Mouse (Mus musculus): Measurements from ENCODE around the gene Vstm4. TPM values are rescaled to one million over a fixed set of nuclear protein-coding genes. Genes with fewer than 3 reads are reported as not detected.

Vstm4 gene
- polyA plus RNA-seq, 1 experiment = not detected

DNA sequence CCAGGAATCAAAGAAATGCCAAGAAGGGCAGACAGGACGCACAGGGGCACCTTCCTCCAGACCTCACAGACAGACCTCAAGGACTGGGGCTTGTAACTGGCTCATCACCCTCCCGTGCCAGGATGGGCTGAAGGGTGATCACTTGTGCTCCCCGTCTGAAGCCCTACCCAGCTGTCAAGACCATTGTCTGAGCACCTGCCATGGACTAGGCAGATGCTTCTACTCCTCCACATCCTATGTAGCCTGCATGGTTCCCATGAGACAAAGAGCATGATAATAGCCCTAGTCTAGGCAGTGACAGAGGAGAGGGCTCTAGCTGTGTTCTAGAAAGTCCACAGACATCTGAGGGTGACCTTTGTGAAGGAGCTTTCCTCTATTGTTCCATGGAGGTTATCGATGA is 38.3 kb downstream of the Vstm4 start:
- TF ChIP-seq GATA1 (IDR thresholded peaks at IDR 0.05; ENCODE audit: low read length) = no peak

DNA sequence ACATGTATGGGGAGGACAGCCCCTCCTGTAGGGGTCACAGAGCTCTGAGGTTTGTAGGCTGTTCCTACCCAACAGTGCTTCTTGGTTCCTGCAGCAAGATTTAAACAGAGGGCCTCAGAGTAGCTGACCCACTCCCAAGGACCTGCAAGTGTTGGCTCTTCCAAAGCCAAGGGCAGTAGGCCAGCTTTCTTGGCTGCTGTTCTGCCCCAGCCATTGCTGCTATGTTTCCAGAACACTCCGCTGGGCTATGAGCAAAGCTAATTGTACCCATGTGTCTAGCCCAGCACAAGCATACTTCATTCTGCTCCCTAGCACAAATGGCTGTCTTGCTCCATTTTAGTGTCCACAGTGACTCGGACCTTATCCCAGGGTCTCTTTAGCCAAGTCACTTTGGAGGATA is 40.3 kb downstream of the Vstm4 start:
- TF ChIP-seq GATA1 (IDR thresholded peaks at IDR 0.05; ENCODE audit: low read length) = no peak

DNA sequence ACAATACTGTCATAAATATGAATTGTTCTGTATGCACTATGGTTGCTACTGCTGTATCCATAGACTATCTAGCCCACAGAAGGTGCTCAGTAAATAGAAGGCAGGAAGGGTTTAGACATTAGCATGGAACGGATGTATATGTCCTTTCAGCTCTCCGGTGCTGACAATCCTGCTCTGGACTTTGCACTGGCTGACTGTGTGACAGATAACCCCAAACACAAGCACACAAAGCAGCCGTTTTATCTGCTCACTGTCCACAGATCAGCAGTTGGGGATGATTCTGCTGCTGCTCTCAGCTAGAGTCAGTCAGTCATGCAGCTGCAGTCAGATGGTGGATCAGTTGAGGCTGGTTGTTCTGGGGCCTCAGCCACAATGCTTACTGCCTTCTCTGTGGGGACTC is 46.6 kb downstream of the Vstm4 start:
- no peak for TF ChIP-seq GATA1 (IDR thresholded peaks at IDR 0.05; ENCODE audit: low read length)

DNA sequence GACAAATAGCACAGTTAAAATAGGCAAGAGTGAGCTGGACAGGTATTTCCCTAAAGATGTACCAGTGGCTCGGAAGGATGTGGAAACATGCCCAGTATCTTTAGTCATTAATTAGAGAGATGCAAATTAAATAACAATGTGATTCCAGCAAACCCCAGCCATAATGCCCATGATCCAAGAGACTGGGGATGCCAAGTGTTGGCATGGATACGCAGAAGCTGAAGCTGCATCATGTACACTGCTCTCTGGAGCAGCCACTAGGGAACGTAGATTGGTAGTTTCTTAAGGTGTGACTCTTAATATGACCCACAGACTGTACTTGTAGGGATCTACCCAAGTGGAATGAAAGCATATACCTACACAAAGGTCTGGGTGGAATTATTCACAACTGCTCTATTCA is 50.0 kb downstream of the Vstm4 start:
- TF ChIP-seq GATA1 (IDR thresholded peaks at IDR 0.05; ENCODE audit: low read length) = no peak

DNA sequence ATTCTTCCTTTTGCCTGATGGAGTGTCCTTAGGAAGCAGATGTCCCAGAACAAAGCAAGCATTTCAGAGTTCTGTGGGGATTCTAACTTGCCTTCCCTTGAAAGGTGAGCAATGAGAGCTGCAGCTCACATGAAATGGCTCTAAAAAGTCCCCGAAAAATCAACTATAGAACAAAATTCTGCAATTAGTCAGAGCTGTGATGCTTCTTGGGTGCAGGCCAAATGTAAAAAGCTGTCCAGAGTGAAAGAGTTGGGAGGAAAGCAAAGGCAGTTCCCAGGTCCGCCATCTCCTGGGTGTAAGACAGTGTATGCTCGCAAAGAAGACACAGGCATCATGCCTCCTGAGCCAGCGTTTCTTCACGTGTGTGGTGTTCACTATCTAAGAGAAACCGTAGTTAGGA is 52.6 kb downstream of the Vstm4 start:
- no peak for TF ChIP-seq GATA1 (IDR thresholded peaks at IDR 0.05; ENCODE audit: low read length)

DNA sequence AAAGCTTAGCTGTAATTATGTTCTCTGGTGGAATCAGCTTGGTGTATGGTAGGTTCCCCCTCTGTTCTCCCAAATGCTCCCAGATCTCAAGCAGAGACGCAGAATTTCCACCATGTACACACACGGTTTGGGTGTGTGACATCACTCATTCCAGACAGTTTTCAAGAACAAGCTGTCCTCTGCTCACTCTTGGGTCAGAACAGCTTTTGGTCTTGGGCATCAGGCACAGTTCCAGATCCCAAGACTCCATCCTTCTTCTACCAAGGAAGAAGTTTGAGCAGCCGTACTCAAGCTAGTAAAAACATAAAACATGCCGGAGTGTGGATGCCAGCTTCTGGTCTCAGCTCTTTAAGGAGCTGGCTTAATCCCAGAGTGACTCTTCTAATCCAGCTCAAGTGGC is 54.6 kb downstream of the Vstm4 start:
- TF ChIP-seq GATA1 (IDR thresholded peaks at IDR 0.05; ENCODE audit: low read length) = no peak

DNA sequence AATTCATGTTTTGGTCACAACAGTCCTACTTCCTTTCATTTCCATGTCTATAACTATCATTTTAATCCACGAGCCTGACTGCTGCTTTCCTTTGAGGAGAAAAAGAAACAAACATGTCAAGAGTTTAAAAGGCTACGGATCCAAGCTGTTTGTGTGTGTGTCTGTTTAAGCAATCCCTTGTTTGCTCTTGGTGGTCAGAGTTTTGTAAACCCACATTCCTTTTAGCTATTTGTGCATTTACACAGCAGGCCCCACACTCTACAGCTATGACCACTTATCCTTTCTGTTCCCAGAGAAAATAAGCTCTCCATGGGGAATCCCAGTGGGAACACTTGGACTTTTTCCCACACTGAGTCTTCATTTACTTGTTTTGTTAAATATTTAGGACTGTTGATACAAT is 58.8 kb downstream of the Vstm4 start:
- TF ChIP-seq GATA1 (IDR thresholded peaks at IDR 0.05; ENCODE audit: low read length) = no peak

DNA sequence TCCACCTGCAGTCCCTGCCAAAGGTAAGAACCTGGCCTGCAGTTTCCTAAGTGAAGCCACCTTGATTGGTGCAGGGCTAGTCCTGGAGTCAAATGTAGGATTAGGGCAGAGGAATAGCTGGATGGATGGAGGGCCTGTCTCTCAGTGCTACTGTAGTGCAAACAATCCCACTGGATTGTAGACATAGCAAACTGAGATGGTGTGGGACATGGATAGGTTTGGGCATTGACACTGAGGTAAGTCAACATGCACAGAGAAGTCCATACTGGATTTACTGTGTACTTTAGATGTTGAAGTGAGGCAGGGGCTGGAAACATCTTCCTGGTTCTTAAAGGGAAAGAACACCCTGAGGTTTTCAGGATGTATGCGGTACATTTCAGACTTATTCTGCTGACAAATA is 61.4 kb downstream of the Vstm4 start:
- no peak for TF ChIP-seq GATA1 (IDR thresholded peaks at IDR 0.05; ENCODE audit: low read length)

DNA sequence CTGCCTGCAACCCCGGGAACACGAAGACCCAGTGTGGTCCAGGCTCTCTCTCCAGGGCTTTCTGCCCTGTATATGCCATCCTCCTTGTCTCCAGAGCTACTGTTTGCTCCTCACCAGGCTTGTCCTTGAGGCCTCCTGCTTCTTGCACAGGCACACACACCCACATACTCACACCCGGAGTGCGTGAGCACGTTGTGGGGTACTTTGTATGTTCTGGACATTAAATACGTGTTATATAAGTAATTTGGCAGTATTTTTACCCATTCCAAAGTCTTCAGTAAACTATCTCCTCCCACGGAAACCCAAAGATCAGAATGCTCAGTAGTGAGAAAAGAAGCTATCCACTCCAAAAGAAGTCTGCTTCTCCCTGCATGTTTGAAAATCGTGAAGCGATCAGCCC is 67.3 kb downstream of the Vstm4 start:
- TF ChIP-seq GATA1 (IDR thresholded peaks at IDR 0.05; ENCODE audit: low read length) = no peak

DNA sequence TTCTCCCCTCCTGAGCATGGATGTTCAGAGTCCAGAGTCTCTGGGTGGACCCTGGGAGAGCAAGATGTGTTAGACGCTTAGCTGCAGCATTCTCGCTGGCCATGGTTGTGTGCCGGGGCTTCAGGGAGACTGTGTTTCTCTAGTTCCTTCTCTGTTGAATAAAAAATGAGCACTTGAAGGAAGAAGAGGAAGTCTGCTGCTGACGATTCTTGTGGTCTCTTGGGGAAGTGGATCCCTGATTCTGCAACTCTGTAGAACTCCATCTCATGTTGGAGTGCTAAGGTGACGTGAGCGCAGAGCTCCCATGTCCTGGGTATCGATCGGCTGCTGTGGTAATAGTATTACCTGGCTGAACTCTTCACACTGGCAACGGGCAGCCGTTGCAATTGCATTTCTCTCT is 75.2 kb downstream of the Vstm4 start:
- TF ChIP-seq GATA1 (IDR thresholded peaks at IDR 0.05; ENCODE audit: low read length) = no peak

DNA sequence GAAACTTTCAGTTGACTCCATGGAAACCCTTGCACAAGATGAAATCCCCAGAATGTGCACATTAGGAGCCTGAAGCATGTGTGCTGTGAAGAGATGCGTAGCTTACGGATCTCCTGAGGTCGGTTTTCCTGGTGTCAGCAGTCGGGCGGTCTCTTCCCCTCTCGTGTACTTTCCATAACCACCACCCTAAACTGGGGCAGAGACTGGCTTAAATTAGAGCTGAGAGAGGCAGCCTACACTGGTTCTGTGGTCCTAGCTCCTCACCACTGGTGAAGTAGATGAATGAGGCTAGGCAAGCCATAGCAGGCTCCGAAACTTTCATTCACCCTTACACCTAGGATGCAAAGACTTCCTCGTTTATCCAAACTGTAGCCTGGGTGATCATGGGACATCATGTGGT is 75.7 kb downstream of the Vstm4 start:
- TF ChIP-seq GATA1 (IDR thresholded peaks at IDR 0.05; ENCODE audit: low read length) = no peak

DNA sequence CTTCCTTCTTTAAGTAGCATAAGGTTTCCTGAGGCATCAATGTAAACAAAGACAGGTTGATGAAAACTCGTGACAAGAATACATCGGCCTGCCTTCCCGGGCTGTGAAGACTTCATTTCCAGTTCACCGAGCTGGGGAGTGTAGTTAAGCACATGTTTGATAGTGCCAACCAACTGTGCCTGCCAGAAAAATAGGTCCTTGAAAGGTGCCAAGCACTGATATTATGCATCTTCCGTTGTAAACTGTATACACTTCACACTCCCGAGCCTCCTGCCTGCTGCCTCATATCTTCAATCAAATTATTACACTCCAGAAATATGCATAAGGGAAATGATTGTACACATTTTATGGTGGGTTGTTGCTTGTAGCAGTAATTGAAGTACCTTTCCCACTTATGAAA is 77.5 kb downstream of the Vstm4 start:
- TF ChIP-seq GATA1 (IDR thresholded peaks at IDR 0.05; ENCODE audit: low read length) = no peak

DNA sequence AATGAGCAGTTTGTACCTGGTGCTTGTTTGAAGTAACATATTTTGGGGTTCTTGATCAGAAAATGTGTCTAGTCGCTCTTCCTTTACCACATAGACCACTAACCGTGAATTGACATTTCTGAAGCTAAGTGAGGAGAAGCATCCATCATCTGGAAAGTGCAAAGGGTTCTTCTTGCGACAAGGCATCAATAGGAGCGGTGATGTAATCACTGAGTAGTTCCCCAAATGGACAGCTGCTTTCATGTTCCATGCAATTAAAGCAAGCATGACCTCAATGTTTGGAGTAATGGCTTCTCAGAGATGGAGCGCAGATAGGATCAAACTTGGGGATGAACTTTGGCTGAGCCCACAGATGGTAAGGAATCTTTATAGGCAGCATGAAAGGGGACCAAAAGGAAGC is 82.7 kb downstream of the Vstm4 start:
- TF ChIP-seq GATA1 (IDR thresholded peaks at IDR 0.05; ENCODE audit: low read length) = no peak

DNA sequence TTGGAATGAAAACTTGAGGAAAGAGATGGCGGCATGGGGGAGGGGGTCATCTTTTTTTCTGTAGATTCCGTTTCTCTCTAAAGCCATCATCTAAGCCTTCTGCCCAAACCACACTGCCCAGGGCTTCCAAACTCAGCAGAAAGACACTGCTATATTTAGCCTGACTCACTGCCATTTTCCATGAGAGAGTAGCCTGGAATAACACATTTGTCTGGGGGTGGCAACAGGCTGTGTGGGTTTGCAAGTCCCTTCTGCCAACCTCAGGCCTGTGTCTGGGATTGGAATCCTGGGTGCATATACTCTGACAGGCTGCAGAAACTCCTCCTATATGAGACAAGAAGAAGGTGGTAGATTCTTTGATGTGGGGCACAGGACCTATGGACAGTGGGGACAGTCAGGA is 91.0 kb downstream of the Vstm4 start:
- no peak for TF ChIP-seq GATA1 (IDR thresholded peaks at IDR 0.05; ENCODE audit: low read length)

DNA sequence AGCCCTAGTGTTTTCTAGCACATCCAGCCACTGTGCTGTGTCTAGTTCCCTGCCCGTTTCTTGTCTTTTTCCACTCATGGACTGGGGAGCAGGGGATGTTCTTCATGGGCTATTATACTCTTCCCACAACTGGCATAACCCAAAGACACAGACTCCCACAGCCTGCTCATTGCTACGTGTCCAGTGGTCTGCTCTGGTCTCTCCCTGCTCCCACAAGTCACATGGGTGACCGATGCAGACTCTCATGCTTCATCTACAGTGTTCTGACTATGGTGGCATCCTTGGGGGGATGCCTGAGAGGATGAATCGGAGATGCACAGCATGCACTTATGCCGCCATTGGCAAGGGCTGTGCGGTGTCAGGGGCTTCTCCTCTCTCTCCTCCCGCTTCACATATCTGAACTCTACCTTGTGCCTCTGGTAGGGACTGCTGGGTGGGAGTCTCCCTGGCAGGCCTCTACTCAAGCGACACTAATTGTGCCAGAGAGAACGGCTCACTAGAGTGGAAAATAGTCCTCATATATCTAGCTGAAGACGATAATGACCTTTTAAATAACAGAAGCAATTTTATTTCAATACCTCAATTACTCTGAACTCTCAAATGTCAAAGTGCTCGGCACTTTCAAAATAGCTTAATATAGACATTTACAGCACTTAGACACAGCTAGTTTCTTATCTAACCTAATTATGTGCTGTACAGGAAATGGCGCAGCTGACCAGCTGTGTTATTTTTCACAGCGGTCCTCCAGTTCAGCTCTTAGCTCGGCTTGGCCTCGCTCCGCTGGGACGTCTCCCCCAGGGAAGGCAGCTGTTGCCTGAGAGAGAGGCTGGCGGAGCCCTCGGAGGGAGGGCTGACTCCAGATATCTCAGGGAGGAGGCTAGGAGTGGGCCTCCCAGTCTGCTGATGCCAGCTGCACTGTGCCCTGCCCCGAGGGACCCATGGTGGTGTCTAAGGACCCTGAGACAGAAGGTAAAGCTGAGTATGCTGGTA is 94.1 kb downstream of the Vstm4 start:
- no peak for TF ChIP-seq GATA1 (IDR thresholded peaks at IDR 0.05; ENCODE audit: low read length)

DNA sequence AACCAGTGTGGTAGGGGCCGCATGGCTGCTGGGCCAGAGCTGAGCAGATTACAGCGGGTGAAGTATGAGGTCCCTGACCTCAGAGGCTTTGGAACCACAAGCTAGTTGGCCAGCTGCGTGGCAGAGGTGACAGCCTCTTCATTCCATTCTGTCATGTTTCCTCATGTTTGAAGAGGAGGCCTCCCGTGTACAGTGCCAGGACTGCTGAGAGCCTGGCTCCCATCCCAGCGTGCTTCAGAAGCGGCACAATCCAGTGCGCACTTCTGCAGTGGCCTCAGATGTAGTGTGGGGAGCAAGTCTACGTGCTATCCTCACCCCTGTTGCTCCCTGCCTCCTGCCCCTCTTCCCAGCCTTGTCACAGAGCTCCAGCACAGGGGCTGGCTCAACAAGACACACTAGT is 99.9 kb downstream of the Vstm4 start:
- no peak for TF ChIP-seq GATA1 (IDR thresholded peaks at IDR 0.05; ENCODE audit: low read length)

DNA sequence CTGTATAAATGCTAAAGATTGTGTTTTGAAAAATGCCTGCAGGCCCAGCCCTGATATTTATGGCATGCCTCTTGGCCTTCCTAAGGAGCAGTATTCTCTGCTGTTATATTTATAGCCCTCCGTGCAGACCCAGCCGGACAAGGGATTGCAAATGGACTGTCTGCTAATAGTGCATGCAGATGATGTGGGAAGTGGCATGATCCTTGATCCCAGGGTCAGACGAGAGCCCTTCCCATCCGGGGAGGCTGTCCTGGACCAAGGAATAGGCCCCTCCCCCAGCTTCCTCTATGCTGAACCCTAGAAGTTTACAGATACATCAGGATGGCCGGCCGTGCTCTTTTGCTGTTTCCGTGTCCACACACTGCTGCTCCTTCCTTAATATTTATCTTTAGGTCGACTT is 102.1 kb downstream of the Vstm4 start:
- TF ChIP-seq GATA1 (IDR thresholded peaks at IDR 0.05; ENCODE audit: low read length) = no peak

All from G1E-ER4 (cell line).